Mouse (Mus musculus) left cerebral cortex, adult 18-20 months (tissue): ENCODE measurements around the gene Rae1. TPM values are rescaled to one million over a fixed set of nuclear protein-coding genes. Genes with fewer than 3 reads are reported as not detected.

Experiments
- DNase-seq, 2 experiments: peaks; one replicate each; pipeline ENCODE4 v3.0.0; 2021 to 2022; ENCODE audit warnings: low spot score in 2 of 2, mixed read lengths in 1 of 2
- total RNA-seq, 2 experiments: library from RNA; stranded (reverse); gene quantifications; 2 replicates each; pipeline ENCODE4 v1.2.3; 2021

Gene Rae1
- total RNA-seq, 2 experiments from 2014 or later, result 55.2 to 61.0 TPM

DNA sequence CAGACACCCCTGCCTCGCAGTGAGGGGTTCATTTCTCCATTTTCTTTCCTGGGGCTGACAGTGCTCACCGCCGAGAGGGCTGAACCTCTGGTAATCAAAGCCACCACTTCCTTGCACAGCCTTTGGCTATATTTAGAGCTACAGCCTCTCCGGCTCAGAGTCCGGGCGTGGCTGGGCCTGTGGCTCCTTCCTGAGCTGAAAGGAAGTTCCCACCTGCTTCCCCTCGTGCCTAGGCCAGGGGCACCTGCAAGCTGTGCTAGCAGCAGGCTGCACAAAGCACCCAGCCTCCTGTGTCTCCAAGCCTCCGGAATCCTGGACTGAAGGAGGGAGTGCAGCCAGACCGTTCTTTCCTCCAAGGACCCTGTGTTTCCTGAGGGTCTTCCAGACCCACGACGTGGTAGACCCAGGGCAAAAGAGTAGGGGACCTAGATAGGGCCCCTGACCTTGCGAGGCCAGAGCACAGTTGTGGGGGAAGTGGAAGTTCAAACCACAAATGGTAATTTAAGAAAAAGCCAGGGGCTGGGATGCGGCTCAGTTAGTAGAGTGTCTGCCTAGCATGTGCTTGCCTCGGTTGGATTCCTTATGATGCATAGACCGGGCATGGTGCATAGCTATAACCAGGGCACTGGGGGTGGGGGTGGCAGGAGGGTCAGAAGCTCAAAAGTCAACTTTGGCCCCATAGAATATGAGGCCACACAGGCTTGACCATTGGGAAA lies 46.8 kb downstream of the Rae1 start:
- DNase-seq, result no peak

DNA sequence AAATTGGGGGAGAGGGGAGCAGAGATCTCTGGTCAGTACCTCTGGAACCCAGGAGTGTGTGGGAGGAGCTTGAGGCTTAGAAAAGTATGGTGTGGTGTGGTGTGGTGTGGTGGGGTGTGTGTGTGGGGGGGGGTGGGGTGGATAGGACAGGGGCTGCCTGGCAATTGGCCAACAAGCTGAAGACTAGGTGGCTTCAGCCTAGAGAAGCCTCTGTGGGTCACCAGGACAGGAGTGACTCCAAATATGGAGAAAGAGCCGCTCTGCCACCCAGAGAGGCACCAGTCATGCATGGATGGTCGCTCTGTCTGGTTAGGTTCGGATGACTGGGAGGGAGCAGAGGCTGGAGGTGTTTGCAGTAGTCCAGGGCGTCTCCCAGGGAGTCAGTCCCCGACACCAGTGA lies 47.6 kb downstream of the Rae1 start:
- DNase-seq, result no peak

- no peak for DNase-seq
Measured at GRCm38 (mm10) chr2:173048041-173048745, 48.3 kb downstream of the Rae1 start.

GRCm38 (mm10) chr2:173049231-173049630 lies 49.3 kb downstream of the Rae1 start:
- no peak for DNase-seq

DNA sequence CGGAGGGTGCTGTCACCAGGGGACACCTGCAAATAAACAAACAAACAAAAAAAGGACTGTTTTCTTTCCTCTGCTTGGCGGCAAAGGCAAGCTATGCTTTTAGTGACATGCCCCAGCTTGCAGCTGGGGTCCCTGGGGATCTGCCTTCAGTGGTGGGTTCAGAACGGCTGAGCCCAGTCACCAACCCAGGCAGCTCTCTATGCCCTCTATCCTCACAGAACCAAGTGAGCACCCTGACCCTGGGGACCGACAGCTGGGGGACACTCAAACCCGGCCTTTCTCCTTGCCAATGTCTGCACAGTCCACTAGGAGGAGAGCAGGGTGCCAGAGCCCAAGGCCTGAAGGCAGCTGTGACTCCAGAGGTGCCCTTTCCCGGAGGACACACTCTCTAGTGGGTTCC lies 49.9 kb downstream of the Rae1 start:
- no peak for DNase-seq

GRCm38 (mm10) chr2:173050604-173051382 lies 50.9 kb downstream of the Rae1 start:
- no peak for DNase-seq

GRCm38 (mm10) chr2:173052881-173053280 lies 53.0 kb downstream of the Rae1 start:
- DNase-seq, result no peak

- no peak for DNase-seq
Measured at GRCm38 (mm10) chr2:173053846-173054245, 53.9 kb downstream of the Rae1 start.

GRCm38 (mm10) chr2:173056303-173056881 lies 56.5 kb downstream of the Rae1 start:
- DNase-seq, result no peak

DNA sequence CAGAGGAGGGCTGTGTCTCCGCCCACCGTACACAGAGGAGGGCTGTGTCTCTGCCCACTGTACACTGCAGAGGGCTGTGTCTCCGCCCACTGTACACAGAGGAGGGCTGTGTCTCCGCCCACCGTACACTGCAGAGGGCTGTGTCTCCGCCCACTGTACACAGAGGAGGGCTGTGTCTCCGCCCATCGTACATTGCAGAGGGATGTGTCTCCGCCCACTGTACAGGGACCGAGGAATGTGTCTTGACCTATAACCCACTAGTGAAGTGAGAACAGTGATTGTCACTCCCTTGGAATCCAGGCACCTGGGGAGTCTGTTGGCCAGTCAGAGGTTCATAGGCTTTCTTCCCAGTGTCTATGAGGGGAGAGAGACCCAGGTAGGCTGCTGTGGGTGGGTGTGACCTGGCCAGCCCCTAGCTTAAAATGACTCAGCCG lies 57.0 kb downstream of the Rae1 start:
- DNase-seq, result no peak

- no peak for DNase-seq
Measured at GRCm38 (mm10) chr2:173057623-173058022, 57.7 kb downstream of the Rae1 start.

DNA sequence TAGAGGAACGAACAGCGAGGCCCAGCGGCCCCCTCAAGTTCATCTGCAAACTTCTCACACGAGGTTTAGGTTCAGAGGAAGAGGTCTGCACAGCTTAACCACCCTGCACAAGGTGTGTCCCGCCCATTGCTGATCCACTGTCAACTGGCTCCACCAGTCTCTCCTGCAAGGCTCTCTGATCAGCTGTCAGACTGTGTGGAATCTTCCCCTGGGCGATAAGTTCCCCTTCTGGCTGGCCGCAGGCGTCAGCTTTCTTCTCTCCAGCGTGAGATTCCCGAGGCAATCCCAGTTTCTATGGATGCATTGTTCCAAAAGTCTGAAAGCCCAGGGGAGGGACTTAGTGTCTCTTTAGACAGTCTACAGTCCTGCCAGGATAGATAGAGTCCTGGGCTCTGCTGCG lies 58.3 kb downstream of the Rae1 start:
- DNase-seq, result no peak

- DNase-seq, result no peak
Measured at GRCm38 (mm10) chr2:173060450-173060849, 60.5 kb downstream of the Rae1 start.

DNA sequence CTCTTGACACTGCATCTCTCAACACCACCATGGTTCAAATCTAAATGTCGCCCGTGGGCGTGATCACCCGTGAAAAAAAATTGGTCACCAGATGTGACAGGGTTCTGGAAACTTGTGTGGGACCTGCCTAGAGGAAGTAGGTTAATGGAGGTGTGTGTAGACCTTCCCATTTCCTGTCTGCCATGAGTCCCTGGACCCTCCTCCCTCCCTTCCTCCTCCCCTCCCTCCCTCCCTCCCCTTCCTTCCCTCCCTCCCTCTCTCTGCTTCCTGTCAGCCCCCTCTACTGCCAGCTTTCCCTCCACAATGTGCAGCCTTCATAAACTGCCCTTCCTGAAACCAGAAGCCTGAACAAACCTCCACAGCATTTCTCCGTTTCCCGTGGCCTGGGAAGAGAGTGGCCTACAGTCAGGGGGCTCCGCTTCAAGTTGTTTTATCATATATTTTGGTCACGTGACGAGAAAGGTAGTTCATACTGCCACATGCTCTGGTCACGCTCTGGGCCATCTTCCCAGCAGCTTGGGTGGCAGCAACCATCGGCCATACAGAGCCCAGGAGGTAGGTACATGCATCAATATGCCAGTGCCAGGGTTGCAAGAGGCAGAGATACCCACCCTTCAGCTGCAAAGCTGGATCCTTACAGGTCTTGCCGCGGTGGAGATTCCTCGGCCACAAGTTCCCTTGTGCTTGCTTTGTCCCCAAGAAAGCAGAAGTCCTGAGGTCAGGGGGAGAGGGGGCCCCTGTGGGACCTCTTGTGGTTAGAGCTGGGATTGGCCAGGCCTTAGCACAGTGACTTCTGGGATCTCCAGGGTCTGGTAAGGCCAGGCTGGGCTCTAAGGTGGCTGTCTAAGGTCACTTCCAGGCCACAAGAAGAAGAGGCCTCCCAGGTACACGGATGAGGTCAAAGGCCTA lies 61.8 kb downstream of the Rae1 start:
- DNase-seq, result no peak

DNA sequence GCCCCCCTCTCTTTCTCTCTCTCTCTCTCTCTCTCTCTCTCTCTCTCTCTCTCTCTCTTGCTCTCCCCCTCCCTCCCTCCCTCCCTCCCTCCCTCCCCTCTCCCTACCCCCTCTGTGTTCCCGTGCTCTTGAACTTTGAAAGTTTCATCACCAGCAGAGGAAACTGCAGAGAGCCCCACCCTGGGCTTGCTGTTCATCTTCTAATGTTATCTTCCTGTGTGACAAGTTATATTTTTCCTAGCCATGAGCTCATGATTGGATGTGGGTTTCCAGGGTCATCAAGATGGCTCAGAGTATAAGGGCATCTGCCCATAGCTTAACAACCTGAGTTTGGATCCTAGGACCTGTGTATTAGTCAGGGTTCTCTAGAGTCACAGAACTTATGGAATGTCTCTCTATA lies 63.3 kb downstream of the Rae1 start:
- DNase-seq, result no peak

DNA sequence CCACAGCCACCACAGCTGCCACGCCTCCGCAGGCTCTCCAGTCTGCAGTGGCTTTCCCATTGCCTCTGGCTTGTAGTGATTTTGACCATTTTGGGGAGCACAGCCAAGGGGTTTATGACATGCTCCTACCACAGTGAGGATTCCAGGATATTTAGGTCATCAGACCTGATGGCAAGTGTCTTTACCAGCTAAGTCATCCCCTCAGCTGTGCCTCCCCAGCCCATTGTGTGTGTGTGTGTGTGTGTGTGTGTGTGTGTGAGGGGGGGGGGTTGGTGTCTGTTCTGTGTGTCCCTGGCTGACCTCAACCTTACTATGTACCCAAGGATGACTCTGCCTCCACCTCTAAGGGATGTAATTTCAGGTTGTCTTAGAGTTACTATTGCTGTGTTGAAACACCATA lies 64.9 kb downstream of the Rae1 start:
- no peak for DNase-seq
